Mouse (Mus musculus) adrenal gland, postnatal 25 days (tissue): ENCODE data around the gene Herc4. TPM values are rescaled to one million over a fixed set of nuclear protein-coding genes. Genes with fewer than 3 reads are reported as not detected.
"Not testable (repeated sequence)": the region's sequence is repeated elsewhere in the genome, so short reads cannot be mapped to it uniquely, and the experiment has no call there.

Source experiments
- DNase-seq: peaks from one replicate; pipeline ENCODE4 v3.0.0; 2021; ENCODE audit warnings: mixed read lengths
- total RNA-seq: library from RNA; stranded (reverse); gene quantifications from 2 replicates; pipeline ENCODE4 v1.2.3, GENCODE M21; 2021

The Herc4 gene
- total RNA-seq, 1 experiment from 2014 or later, result 144 TPM

GRCm38 (mm10) chr10:63248421-63248820 lies 4.8 kb downstream of the Herc4 start:
- DNase-seq, result no peak

GRCm38 (mm10) chr10:63258696-63259095 lies 15.1 kb downstream of the Herc4 start:
- no peak for DNase-seq

GRCm38 (mm10) chr10:63259340-63259739 lies 15.7 kb downstream of the Herc4 start:
- DNase-seq, result no peak

GRCm38 (mm10) chr10:63267941-63268340 lies 24.3 kb downstream of the Herc4 start:
- no peak for DNase-seq

- no peak for DNase-seq
Measured at GRCm38 (mm10) chr10:63272401-63272800, 28.8 kb downstream of the Herc4 start.

- DNase-seq, result no peak
Measured at GRCm38 (mm10) chr10:63272868-63273267, 29.3 kb downstream of the Herc4 start.

GRCm38 (mm10) chr10:63277010-63277409 lies 33.4 kb downstream of the Herc4 start:
- no peak for DNase-seq

- no peak for DNase-seq
Measured at GRCm38 (mm10) chr10:63279851-63280250, 36.2 kb downstream of the Herc4 start.

- no peak for DNase-seq
Measured at GRCm38 (mm10) chr10:63282417-63282816, 38.8 kb downstream of the Herc4 start.

GRCm38 (mm10) chr10:63282846-63283245 lies 39.2 kb downstream of the Herc4 start:
- no peak for DNase-seq

GRCm38 (mm10) chr10:63302356-63302755 lies 58.7 kb downstream of the Herc4 start:
- no peak for DNase-seq

GRCm38 (mm10) chr10:63308582-63309366 lies 65.2 kb downstream of the Herc4 start:
- peak; percentile 86 for DNase-seq

- no peak for DNase-seq
Measured at GRCm38 (mm10) chr10:63313726-63314125, 70.1 kb downstream of the Herc4 start.

GRCm38 (mm10) chr10:63327091-63327490 lies 83.5 kb downstream of the Herc4 start:
- no peak for DNase-seq

GRCm38 (mm10) chr10:63336901-63337300 lies 93.3 kb downstream of the Herc4 start:
- no peak for DNase-seq

GRCm38 (mm10) chr10:63337326-63337725 lies 93.7 kb downstream of the Herc4 start:
- DNase-seq, result no peak

GRCm38 (mm10) chr10:63337951-63338836 lies 94.6 kb downstream of the Herc4 start:
- DNase-seq, result peak; percentile 69

- DNase-seq, result peak; percentile 95
Measured at GRCm38 (mm10) chr10:63338914-63339643, 95.5 kb downstream of the Herc4 start.

- DNase-seq, result no peak
Measured at GRCm38 (mm10) chr10:63341351-63341750, 97.7 kb downstream of the Herc4 start.

GRCm38 (mm10) chr10:63344751-63345150 lies 101.1 kb downstream of the Herc4 start:
- DNase-seq, result no peak

- DNase-seq, result no peak
Measured at GRCm38 (mm10) chr10:63348291-63348690, 104.7 kb downstream of the Herc4 start.

- DNase-seq, result no peak
Measured at GRCm38 (mm10) chr10:63350666-63351065, 107.1 kb downstream of the Herc4 start.

- DNase-seq, result not testable (repeated sequence)
Measured at GRCm38 (mm10) chr10:63351099-63351498, 107.5 kb downstream of the Herc4 start.
